Mouse (Mus musculus): Measurements from ENCODE around the gene Trib3.
A peak's percentile ranks its signal among the peaks of the same experiment; 100 is the strongest.
"Not testable (repeated sequence)": the region's sequence is repeated elsewhere in the genome, so short reads cannot be mapped to it uniquely, and the experiment has no call there.

Gene Trib3

GRCm38 (mm10) chr2:152343329-152344213, at the start of gene Trib3:
Gene Trib3 (minus strand): TSS chr2:152344032.
- peak; percentile 63 for DNase-seq (ENCODE audit: low spot score)

DNA sequence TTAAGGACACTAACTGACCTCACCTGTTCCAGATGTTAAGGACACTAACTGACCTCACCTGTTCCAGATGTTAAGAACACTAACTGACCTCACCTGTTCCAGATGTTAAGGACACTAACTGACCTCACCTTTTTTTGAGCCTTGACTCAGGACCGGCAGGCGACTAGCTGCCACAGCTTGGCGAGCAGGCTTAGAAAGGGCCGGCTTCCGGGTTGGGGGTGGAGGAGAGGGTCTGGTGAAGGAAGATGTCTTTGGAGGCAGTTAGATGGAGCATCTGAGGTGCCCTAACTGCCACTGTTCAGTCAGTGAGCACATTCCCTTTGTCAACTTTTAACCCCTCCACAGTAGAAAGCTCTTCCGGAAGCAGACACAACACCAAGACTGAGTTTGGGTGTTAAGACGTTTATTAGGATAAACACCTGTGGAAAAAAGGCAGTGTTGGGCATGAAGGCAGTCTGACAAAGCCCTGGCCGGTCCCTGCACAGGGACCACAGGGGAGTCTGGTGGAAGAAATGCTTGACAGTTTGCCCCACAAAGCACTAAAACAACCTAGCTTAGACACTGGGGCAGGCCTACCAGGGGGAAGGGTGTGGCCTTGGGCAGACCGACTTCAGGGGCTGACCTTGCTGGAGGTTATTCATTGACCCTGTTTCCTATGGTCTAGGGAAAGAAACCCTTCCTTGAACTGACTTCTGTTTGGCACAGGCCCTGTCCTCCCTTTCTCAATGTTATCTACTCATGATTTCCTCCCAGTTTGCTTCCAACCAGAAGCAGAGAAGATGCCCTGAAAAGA, 49.6 kb upstream of the Trib3 start:
- DNase-seq (ENCODE audit: low spot score), result no peak

DNA sequence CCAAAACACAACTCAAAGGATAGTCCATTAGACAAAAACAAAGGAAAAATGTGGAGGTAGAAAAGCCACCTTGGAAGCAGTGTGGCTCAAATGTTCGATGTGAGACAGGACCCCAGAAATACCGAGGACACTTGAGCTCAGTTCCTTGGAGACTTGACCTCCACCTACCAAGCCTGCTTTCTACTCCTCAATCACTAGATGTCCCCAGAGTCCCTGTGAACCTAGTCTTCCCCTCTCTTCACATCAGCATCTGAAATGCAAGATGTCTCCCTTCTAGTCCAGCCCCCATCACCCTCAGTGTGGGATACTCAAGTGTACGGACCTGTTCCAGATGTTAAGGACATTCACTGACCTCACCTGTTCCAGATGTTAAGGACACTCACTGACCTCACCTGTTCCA, 49.0 kb upstream of the Trib3 start:
- DNase-seq (ENCODE audit: low spot score), result peak; percentile 54

- no peak for DNase-seq (ENCODE audit: low spot score)
These were observed 40.4 kb upstream of the Trib3 start for GRCm38 (mm10) chr2:152384191-152384590.

DNA sequence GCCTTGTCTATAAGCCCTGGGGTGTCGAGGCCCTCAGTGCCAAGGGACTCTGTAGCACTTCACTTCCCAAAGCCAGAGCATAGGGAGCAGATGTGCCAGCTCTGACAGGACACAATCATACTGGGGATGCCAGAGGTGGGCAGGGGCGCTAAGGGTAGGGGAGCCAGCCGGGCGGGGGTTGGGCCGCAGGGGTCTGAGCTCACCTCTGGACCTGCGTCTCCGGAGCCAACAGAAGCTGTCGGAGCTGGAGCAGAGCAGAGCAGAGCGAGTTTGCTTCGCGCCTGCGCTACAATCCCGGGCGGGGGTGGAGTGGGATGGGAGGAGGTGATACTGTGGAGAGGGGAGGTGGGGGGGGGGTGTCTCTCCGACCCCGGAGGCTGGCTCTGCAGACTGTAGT, 32.5 kb upstream of the Trib3 start, which contains the start of gene Nrsn2:
Gene Nrsn2, minus strand, starts transcription at position 294 of the 397 bp plus-strand sequence.
- DNase-seq (ENCODE audit: low spot score), result no peak

- peak; percentile 63 for DNase-seq (ENCODE audit: low spot score)
These were observed 32.0 kb upstream of the Trib3 start for GRCm38 (mm10) chr2:152375652-152376344.

GRCm38 (mm10) chr2:152373547-152373946, 29.7 kb upstream of the Trib3 start:
- no peak for DNase-seq (ENCODE audit: low spot score)

GRCm38 (mm10) chr2:152372661-152373060, 28.8 kb upstream of the Trib3 start:
- no peak for DNase-seq (ENCODE audit: low spot score)

DNA sequence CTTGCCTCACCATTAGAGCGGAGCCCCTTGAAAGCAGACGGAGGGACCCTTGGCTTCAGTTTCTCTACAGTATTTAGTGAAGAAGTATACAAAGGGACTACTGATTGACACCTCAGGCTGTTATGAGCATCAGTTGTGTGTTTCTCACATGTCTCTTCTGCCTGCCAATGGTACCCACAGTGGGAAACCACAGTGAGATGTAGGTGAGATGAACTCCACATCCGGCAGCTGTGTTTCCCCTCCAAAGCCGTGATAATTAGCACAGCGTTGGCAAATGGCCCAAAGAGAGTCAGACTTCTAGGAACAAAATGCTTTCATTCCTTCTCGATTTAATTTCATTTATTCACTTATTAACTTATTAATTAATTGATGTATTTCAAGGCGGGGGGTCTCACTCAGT, 28.3 kb upstream of the Trib3 start:
- no peak for DNase-seq (ENCODE audit: low spot score)

DNA sequence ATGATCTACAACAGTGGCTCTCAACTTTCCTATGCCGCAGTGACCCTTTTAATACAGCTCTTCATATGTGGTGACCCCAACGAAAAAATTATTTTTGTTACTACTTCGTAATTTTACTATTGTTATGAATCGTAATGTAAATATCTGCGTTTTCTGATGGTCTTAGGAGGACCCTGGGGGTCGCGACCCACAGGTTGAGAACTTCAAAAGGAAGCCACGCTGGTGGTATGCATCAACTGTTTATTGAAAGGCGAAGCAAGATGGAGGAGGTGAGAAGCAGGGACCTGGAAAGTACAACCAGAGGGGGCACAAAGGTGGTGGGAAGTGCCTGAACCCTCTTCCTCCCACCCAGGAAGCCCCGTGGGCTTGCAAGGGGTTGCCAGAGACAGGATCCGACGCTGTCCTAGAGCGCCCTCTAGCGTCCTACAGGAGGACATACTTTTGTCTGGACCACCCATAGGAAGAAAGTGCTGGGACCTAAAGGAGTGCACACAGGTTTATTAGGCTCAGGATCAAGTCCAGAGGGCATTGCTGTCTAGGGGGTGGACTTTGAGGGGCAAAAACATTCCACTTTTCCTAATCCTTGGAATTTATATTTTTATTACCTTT, 24.8 kb upstream of the Trib3 start:
- DNase-seq (ENCODE audit: low spot score), result no peak

DNA sequence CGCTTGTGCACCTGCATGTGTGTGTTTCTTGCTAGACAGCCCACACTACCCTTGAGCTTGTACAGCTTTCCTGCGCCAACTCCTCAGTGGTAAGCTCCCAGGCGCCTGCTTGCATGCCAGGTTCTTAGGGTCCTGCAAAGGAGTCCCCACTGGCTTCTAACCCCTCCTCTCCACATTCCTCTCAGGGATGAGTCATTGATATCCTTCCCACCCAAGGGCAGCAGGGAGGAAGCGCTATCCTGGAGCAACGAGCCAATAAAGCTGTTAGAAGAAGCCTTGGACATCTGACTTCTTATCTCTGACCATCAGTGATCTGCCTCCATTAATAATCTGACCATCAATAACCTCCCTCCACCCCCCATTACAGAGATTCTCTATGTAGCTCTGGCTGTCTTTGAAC, 24.1 kb upstream of the Trib3 start:
- DNase-seq (ENCODE audit: low spot score), result no peak

GRCm38 (mm10) chr2:152363245-152364147, 19.7 kb upstream of the Trib3 start:
- peak; percentile 75 for DNase-seq (ENCODE audit: low spot score)

DNA sequence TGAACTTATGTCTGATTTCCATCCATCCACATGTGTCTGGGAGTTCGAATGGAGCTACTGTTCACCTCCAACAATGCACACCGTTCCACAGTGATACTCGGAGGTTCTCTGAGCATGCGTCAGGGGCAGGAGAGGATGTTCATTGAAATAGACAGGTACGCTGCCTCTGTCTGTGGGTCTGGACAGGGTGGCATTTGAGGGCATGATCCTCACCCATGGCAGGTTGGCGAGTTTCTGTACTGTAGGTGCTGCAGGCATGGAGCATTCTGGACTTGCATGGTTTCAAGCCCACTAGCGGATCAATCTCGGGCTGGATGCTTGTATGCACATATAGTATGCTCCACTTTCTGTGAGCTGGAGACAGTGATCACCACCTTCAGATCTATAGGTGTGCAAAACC, 17.4 kb upstream of the Trib3 start:
- no peak for DNase-seq (ENCODE audit: low spot score)

DNA sequence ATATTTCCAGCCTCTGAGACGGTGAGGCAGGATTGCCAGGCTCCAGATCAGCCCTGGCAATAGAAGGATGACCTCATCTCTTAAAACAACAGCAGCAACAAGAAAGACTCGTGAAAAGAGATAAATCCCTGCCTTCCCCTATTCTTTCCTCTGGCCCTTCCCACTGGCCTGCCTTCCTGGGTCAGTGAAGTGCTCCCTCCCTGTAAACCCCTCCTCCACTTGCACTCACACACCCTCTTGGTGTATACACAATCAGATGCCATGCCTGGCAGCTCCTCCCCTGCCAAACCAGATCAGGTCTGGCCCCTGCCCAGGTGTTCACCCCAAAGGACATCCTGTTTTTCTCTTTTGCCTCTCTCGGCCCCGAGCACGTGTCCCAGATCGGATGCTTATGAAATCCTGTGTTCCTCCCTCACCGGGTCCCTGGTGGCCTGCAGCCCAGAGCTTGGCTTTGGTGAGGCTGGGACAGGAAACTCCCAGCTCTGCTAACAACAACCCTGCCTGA, 16.5 kb upstream of the Trib3 start:
- no peak for DNase-seq (ENCODE audit: low spot score)

- no peak for DNase-seq (ENCODE audit: low spot score)
These were observed 15.8 kb upstream of the Trib3 start for GRCm38 (mm10) chr2:152359616-152360015.

- not testable (repeated sequence) for DNase-seq (ENCODE audit: low spot score)
These were observed 15.1 kb upstream of the Trib3 start for GRCm38 (mm10) chr2:152358977-152359376.

DNA sequence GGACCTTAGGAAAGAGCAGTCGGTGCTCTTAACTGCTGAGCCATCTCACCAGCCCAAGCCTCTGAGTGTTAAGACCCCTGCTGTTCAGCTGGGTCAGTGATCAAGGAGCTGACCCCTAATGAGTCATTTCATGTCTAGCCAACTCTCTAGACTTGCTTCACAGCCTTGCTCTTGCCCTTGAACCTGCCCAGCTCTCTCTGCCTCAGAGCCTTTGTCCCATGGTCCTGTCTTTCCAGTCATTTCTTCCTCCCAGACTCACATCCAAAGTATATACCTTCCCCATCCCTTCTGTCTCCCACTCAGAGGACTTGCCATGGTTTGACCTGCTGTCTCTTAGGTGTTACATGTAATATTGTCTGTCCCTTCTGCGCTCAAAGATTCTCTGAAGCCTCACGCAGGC, 13.4 kb upstream of the Trib3 start:
- DNase-seq (ENCODE audit: low spot score), result no peak

DNA sequence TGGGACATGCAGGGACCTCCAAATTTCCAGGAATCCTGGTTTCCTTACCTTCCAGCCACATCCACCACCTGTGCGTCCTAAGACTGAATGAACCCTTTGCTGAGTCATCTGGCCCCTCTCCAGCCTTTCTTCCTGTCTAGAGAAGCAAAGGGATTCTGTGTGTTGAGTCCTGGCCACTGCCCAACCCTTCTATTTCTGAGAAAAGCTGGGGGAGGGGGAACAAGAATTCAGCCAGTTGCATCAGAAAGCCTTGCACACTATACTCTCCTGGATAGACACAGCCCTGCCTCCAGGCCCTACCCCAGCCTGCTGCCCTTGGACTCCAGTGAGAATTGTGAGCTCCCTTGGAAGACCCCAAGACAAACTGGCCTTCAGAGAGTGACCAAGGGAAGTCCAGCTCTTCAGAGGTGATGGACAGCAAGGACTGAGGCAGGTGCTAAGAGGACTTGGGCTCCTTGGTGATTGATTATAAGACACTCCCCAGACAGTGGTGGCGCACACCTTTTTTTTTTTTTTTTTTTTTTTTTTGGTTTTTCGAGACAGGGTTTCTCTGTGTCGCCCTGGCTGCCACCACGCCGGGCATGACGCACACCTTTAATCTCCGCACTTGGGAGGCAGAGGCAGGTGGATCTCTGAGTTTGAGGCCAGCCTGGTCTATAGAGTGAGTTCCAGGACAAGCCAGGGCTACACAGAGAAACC, 6.2 kb upstream of the Trib3 start:
- DNase-seq (ENCODE audit: low spot score), result no peak

GRCm38 (mm10) chr2:152349205-152349604, 5.4 kb upstream of the Trib3 start:
- DNase-seq (ENCODE audit: low spot score), result no peak

GRCm38 (mm10) chr2:152347722-152348121, 3.9 kb upstream of the Trib3 start:
- no peak for DNase-seq (ENCODE audit: low spot score)

Measured in layer of hippocampus, adult 11-12 months (tissue).